Mouse (Mus musculus): ENCODE measurements around the gene Ctr9.
A peak's percentile ranks its signal among the peaks of the same experiment; 100 is the strongest.

GRCm38 (mm10) chr7:111014893-111015292 is 13.9 kb upstream of the Ctr9 start:
- TF ChIP-seq CTCF (IDR thresholded peaks at IDR 0.05; ENCODE audit: low read depth) (peak; percentile 98), EP300 (IDR thresholded peaks at IDR 0.05; ENCODE audit: low read depth) (no peak)

All from liver, embryonic 14.5 days (tissue).